Mouse (Mus musculus) embryonic stem cell, embryonic (primary cell): ENCODE data around the gene Gm8897.
"Not testable (repeated sequence)": the region's sequence is repeated elsewhere in the genome, so short reads cannot be mapped to it uniquely, and the experiment has no call there.

Experiments
- CTCF ChIA-PET, 4 experiments: fragments of 300-600 bp in 2 of 4; fragments of 350-600 bp in 2 of 4; sonication (Branson Sonifier 250); formaldehyde crosslinking; loops; one replicate each; lab custom pipeline; 2022; ENCODE audit warnings: inconsistent platforms in 2 of 4; lab: Charles Lee
- POLR2A ChIA-PET, 4 experiments: fragments of 300-600 bp in 2 of 4; fragments of 350-600 bp in 2 of 4; sonication (Branson Sonifier 250); formaldehyde crosslinking; loops; one replicate each; lab custom pipeline; 2022; ENCODE audit warnings: antibody characterized with exemption in 4 of 4, inconsistent platforms in 1 of 4; lab: Charles Lee

The Gm8897 gene

DNA sequence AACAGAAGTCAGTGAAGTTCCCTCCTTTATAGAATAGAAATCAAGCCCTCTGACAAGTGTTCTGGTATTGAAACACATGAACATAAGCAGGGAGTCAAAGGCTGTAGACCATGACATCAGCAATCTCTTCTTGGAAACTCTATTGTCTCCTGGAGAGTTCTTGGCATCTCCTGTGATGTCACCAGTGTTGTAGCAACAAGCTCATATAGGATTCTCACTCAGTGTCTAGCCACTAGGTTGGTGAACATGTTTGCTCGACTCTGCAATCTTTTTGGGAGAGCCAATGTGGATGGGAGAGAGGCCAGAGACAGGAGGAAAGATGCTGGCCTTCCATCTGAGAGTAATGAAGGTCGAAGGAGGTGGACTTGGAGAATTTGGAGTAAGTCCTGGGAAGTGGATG is at the start of gene Gm8897:
TSS of gene Gm8897 (plus strand) at position 301 of the 400 bp plus-strand sequence.
- POLR2A ChIA-PET, CTCF ChIA-PET: not testable (repeated sequence)

- CTCF ChIA-PET, POLR2A ChIA-PET: not testable (repeated sequence)
These were observed 473 bp downstream of the Gm8897 start for GRCm38 (mm10) chr5:11416691-11417090.
